Mouse (Mus musculus) heart, embryonic 15.5 days (tissue): ENCODE results near the gene Klk8. TPM values are rescaled to one million over a fixed set of nuclear protein-coding genes. Genes with fewer than 3 reads are reported as not detected.

Source experiments
- ATAC-seq: fragments of 200-750 bp; cut with Nextera tagmentation; replicated peaks from 2 replicates; pipeline ENCODE4 v1.8.0; 2017; ENCODE audit warnings: low read depth, moderate TSS enrichment; ENCODE audit not compliant: insufficient number of reproducible peaks, insufficient read depth, low FRiP score
- H3K27ac ChIP-seq: fragments of 300-500 bp; sonication (generic); 2 replicates; pipeline ENCODE4 v1.5.1; 2015; ENCODE audit warnings: mild to moderate bottlenecking, inconsistent platforms
- H3K27me3 ChIP-seq: fragments of 300-500 bp; sonication (generic); 2 replicates; pipeline ENCODE4 v1.6.1; 2015; ENCODE audit warnings: inconsistent platforms
- H3K36me3 ChIP-seq: fragments of 300-500 bp; sonication (generic); 2 replicates; pipeline ENCODE4 v1.6.1; 2015; ENCODE audit warnings: mild to moderate bottlenecking, inconsistent platforms
- H3K4me1 ChIP-seq: fragments of 300-500 bp; sonication (generic); replicated peaks from 2 replicates; pipeline ENCODE4 v1.6.1; 2015; ENCODE audit warnings: inconsistent platforms
- H3K4me2 ChIP-seq: fragments of 300-500 bp; sonication (generic); 2 replicates; pipeline ENCODE4 v1.6.1; 2015; ENCODE audit warnings: inconsistent platforms, mild to moderate bottlenecking, moderate library complexity
- H3K4me3 ChIP-seq: fragments of 300-500 bp; sonication (generic); 2 replicates; pipeline ENCODE4 v1.5.1; 2015; ENCODE audit warnings: mild to moderate bottlenecking, inconsistent platforms
- H3K9ac ChIP-seq: fragments of 300-500 bp; sonication (generic); 2 replicates; pipeline ENCODE4 v1.6.1; 2015; ENCODE audit warnings: mild to moderate bottlenecking, inconsistent platforms
- H3K9me3 ChIP-seq: fragments of 300-500 bp; sonication (generic); replicated peaks from 2 replicates; pipeline ENCODE4 v1.6.1; 2016; ENCODE audit warnings: inconsistent platforms
- WGBS: fragments of 180-500 bp; shearing (Covaris S2); methylation state at CpG from one replicate; pipeline ENCODE4 v1.1.7; 2015; ENCODE audit warnings: mixed read lengths; 5-methylcytosine and 5-hydroxymethylcytosine counted together
- polyA plus RNA-seq: library from polyadenylated mRNA; unstranded; fragments of >200 nt; fragmentation: Nextera tagmentation; extraction: Ambion mirVana; gene quantifications from 2 replicates; pipeline ENCODE4 v1.2.1, GENCODE M21; 2015

Gene Klk8
- polyA plus RNA-seq, 1 experiment from 2014 or later = 17.0 TPM

- 0 out of 2 replicates have a peak, but pooled peaks have one; percentile 32 for ATAC-seq
- WGBS = 7% methylated on average over 8 of the region's 8 CpGs
- Histone ChIP-seq H3K4me2 (peak overlapping the region; percentile 89), H3K36me3 (no peaks in the 10 kb centered on the region), H3K9me3 (no peaks in the 10 kb centered on the region), H3K9ac (no peak overlapping the region), H3K27ac (no peak overlapping the region), H3K27me3 (peaks cover 33% of the 10 kb centered on the region), H3K4me1 (peaks cover 19% of the 10 kb centered on the region), H3K4me3 (peak overlapping the region; percentile 58)
Observed at GRCm38 (mm10) chr7:43796355-43796754, 1.0 kb upstream of the Klk8 start.

DNA sequence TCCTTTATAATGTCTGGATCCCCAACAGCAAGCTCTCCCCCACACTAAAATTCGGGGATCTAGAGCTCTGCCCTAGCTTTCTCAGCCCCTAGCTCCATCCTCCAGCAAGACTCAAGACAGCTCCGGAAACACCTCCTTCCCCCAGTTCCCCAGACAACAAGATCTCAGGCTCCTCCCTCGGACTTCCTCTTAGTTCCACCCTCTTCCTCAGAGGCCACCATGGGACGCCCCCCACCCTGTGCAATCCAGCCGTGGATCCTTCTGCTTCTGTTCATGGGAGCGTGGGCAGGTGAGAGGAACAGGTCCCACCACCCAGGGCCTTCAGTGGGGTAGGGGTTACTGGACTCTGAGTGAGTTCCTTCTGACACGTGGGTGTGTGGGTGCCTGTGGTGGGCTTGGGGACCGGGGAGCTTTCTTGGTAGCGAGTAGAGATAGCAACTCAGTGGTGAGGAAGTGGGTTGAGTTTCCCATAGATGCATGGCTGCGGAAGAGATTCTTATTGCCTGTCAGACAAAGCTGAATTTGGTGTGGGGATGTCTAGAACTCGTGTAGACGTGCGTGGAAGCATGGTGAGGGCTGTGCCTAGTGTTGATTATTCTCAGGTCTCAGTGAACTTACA, 576 bp downstream of the Klk8 start:
- Histone ChIP-seq H3K4me1 (peaks cover 19% of the 10 kb centered on the region), H3K27me3 (peaks cover 33% of the 10 kb centered on the region), H3K9ac (no peak overlapping the region), H3K27ac (no peak overlapping the region), H3K4me2 (peak overlapping the region; percentile 89), H3K9me3 (no peaks in the 10 kb centered on the region), H3K36me3 (no peaks in the 10 kb centered on the region), H3K4me3 (peak overlapping the region; percentile 58)
- peak; percentile 32; the same call in 1 of the 2 replicates for ATAC-seq
- 36% methylated on average over 13 of the region's 13 CpGs for WGBS

GRCm38 (mm10) chr7:43799876-43800275, 2.5 kb downstream of the Klk8 start:
- WGBS = 67% methylated on average over 7 of the region's 7 CpGs
- Histone ChIP-seq H3K4me1 (peaks cover 19% of the 10 kb centered on the region), H3K9me3 (no peaks in the 10 kb centered on the region), H3K4me3 (no peak overlapping the region), H3K9ac (no peak overlapping the region), H3K36me3 (no peaks in the 10 kb centered on the region), H3K4me2 (no peak overlapping the region), H3K27me3 (peaks cover 27% of the 10 kb centered on the region), H3K27ac (no peak overlapping the region)
- no peak for ATAC-seq

GRCm38 (mm10) chr7:43810994-43811393, 13.6 kb downstream of the Klk8 start, which contains the start of gene Klk7:
Gene Klk7, plus strand, starts transcription at chr7:43811294.
- no peaks in the 10 kb centered on the region; the same call in 1 of the 2 replicates for H3K27me3 ChIP-seq
- WGBS = 40% methylated on average over 5 of the region's 5 CpGs
- H3K4me2 ChIP-seq = no peak within 1 kb of the TSS
- no peak within 1 kb of the TSS for H3K4me3 ChIP-seq
- H3K9me3 ChIP-seq = no peaks in the 10 kb centered on the region
- no peaks in the 10 kb centered on the region for H3K4me1 ChIP-seq
- no peak within 1 kb of the TSS for H3K27ac ChIP-seq
- no peak within 1 kb of the TSS for H3K9ac ChIP-seq
- no peaks in the 10 kb centered on the region for H3K36me3 ChIP-seq
- ATAC-seq = no peak

GRCm38 (mm10) chr7:43815211-43815610, 17.8 kb downstream of the Klk8 start:
- WGBS = 76% methylated on average over 7 of the region's 7 CpGs
- no peak overlapping the region for H3K4me2 ChIP-seq
- no peak overlapping the region for H3K9ac ChIP-seq
- no peaks in the 10 kb centered on the region; the same call in 1 of the 2 replicates for H3K27me3 ChIP-seq
- no peak overlapping the region for H3K4me3 ChIP-seq
- no peak for ATAC-seq
- no peaks in the 10 kb centered on the region for H3K36me3 ChIP-seq
- H3K4me1 ChIP-seq = no peaks in the 10 kb centered on the region
- no peak overlapping the region for H3K27ac ChIP-seq
- H3K9me3 ChIP-seq = no peaks in the 10 kb centered on the region

GRCm38 (mm10) chr7:43816746-43817145, 19.4 kb downstream of the Klk8 start:
- Histone ChIP-seq H3K4me1 (no peaks in the 10 kb centered on the region), H3K9ac (no peak overlapping the region), H3K27me3 (no peaks in the 10 kb centered on the region; the same call in 1 of the 2 replicates), H3K4me2 (no peak overlapping the region), H3K4me3 (no peak overlapping the region), H3K9me3 (no peaks in the 10 kb centered on the region), H3K27ac (no peak overlapping the region), H3K36me3 (no peaks in the 10 kb centered on the region)
- ATAC-seq = no peak

DNA sequence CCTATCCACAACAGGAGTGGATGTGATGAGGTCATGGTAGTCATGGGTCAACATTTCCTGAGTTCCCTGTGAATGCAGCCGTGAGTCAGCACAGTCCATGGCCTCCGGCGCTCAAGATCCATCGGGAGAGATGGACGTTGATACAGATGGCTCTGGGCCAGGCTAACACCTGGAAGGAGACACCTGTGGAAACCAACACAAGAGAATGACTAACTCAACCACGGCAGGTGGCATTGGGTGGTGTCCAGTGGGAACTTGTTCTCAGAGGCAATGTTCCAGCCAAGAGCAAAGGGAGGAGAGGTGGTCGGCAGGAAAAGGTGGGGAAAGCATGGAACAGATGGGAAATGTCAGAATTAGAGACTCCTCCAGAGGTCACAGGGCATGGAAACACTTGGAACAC, 24.2 kb downstream of the Klk8 start:
- H3K27me3 ChIP-seq = no peaks in the 10 kb centered on the region
- H3K27ac ChIP-seq = no peak overlapping the region
- no peak overlapping the region for H3K9ac ChIP-seq
- H3K4me1 ChIP-seq = no peaks in the 10 kb centered on the region
- no peaks in the 10 kb centered on the region for H3K9me3 ChIP-seq
- 79% methylated on average over 7 of the region's 7 CpGs for WGBS
- no peaks in the 10 kb centered on the region for H3K36me3 ChIP-seq
- H3K4me3 ChIP-seq = no peak overlapping the region
- H3K4me2 ChIP-seq = no peak overlapping the region
- ATAC-seq = no peak

GRCm38 (mm10) chr7:43824199-43824598, 26.8 kb downstream of the Klk8 start, which contains the start of gene Klk6:
Gene Klk6, plus strand, starts transcription at chr7:43824499.
- no peak for ATAC-seq
- no peak within 1 kb of the TSS for H3K4me3 ChIP-seq
- no peak within 1 kb of the TSS for H3K27ac ChIP-seq
- H3K9me3 ChIP-seq = no peaks in the 10 kb centered on the region
- H3K36me3 ChIP-seq = no peaks in the 10 kb centered on the region
- no peaks in the 10 kb centered on the region for H3K27me3 ChIP-seq
- H3K4me2 ChIP-seq = no peak within 1 kb of the TSS
- WGBS = 73% methylated on average over 10 of the region's 10 CpGs
- H3K4me1 ChIP-seq = no peaks in the 10 kb centered on the region
- H3K9ac ChIP-seq = no peak within 1 kb of the TSS

DNA sequence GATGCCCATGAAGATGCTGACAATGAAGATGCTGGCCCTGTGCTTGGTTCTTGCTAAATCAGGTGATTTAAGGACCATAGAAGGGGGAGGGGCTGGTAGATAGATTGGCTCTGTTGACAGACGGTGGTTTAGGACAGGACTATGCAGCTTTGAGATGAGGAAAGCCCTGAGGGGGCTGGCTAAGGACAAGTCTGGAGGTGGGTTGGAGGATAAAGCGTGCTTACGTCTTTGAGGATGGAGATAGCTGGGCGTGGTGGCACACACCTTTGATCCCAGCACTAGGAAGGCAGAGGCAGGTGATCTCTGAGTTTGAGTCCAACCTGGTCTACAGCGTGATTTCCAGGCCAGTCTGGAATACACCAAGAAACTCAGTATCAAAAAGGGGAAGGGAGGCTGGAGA, 28.7 kb downstream of the Klk8 start:
- WGBS = 78% methylated on average over 5 of the region's 5 CpGs
- Histone ChIP-seq H3K27me3 (no peaks in the 10 kb centered on the region), H3K9me3 (no peaks in the 10 kb centered on the region), H3K4me3 (no peak overlapping the region), H3K9ac (no peak overlapping the region), H3K27ac (no peak overlapping the region), H3K4me1 (no peaks in the 10 kb centered on the region), H3K4me2 (no peak overlapping the region), H3K36me3 (no peaks in the 10 kb centered on the region)
- no peak for ATAC-seq

DNA sequence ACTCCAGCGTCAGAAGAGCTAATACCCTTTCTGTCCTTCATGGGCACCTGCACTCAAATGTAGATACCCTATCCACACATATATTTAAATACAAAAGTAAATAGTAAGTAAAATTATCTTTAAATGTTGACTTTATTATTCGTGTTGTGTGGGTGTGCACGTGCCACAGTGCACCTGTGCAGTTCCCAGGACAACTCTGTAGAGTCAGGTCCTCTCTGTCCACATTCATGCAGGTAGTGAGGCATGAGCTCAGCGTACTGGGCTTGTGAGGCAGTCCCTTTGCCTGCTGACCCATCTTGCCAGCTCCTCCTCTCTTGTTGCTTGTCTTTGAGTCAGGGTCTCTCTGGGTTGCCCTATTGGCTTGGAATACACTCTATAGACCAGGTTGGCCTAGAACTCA, 30.3 kb downstream of the Klk8 start:
- 78% methylated on average over 4 of the region's 4 CpGs for WGBS
- Histone ChIP-seq H3K9ac (no peak overlapping the region), H3K4me3 (no peak overlapping the region), H3K4me2 (no peak overlapping the region), H3K27ac (no peak overlapping the region), H3K4me1 (no peaks in the 10 kb centered on the region), H3K27me3 (no peaks in the 10 kb centered on the region), H3K9me3 (no peaks in the 10 kb centered on the region), H3K36me3 (no peaks in the 10 kb centered on the region)
- ATAC-seq = no peak

DNA sequence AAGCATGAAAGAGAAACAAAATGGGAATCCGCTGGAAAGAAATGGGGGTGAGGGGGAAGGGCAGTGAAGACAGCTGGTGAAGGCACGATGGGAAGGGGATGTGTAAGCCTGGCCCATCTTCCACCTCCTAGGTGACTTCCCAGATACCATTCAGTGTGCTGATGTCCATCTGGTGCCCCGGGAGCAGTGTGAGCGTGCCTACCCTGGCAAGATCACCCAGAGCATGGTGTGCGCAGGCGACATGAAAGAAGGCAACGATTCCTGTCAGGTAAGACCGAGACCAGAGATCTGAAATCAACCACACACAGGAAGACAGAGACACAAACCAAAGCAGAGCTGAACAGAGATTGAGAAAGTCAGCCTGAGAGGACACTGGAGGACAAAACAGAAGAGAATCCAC, 31.6 kb downstream of the Klk8 start:
- Histone ChIP-seq H3K4me2 (no peak overlapping the region), H3K36me3 (no peaks in the 10 kb centered on the region), H3K27ac (no peak overlapping the region), H3K9ac (no peak overlapping the region), H3K4me1 (no peaks in the 10 kb centered on the region), H3K4me3 (no peak overlapping the region), H3K27me3 (no peaks in the 10 kb centered on the region), H3K9me3 (no peaks in the 10 kb centered on the region)
- 78% methylated on average over 8 of the region's 8 CpGs for WGBS
- ATAC-seq = no peak

- no peak within 1 kb of the TSS for H3K4me3 ChIP-seq
- no peak within 1 kb of the TSS for H3K4me2 ChIP-seq
- no peak within 1 kb of the TSS for H3K9ac ChIP-seq
- no peaks in the 10 kb centered on the region for H3K36me3 ChIP-seq
- H3K4me1 ChIP-seq = no peaks in the 10 kb centered on the region
- no peaks in the 10 kb centered on the region for H3K27me3 ChIP-seq
- 31% methylated on average over 3 of the region's 3 CpGs for WGBS
- H3K27ac ChIP-seq = no peak within 1 kb of the TSS
- no peak for ATAC-seq
- H3K9me3 ChIP-seq = no peaks in the 10 kb centered on the region
Observed at GRCm38 (mm10) chr7:43841701-43842100, 44.3 kb downstream of the Klk8 start, which contains the start of gene Klk5. Gene Klk5, plus strand, starts transcription at chr7:43841971.
